In the genomic region with DNA sequence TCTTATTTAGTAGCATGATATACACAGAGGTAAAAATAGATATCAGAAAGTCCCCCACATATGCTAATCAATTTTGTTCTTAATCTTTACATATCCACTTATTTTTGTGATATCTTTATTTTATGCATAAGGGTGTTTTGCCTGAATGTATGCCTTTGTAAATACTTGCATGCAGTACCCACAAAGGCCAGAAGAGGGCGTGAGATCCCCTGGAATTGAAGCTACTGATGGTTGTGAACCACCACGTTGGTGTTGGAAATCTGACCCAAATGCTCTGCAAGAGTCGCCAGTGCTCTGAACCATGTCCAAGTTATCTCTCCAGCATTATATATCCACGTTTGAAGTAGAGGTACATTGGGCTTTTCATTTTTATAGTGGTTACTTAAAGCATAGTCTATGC, we compare ENCODE assay signal across 9 mouse cellular contexts. TPM values are rescaled to one million over a fixed set of nuclear protein-coding genes. Genes with fewer than 3 reads are reported as not detected.
DNase-seq lines count a peak whose midpoint lies in the region; ATAC-seq and TF ChIP-seq lines count a peak whose summit lies in the region.
"Had no signal": no experiment of that assay in that cellular context is flagged by ENCODE, and none has a peak within 500 bp of the region (broad histone marks: within the 10 kb centered on the region; RNA-seq: fewer than 3 reads in every experiment).

No protein-coding gene starts in this region.

- no peak overlapping the region for H3K4me3 ChIP-seq in hindbrain, postnatal 0 days (ENCODE audit: low read length)
- no peak overlapping the region for H3K4me3 ChIP-seq in hindbrain, embryonic 14.5 days (replicated peaks; ENCODE audit: low read length)
- no peak overlapping the region for H3K4me3 ChIP-seq in ES-Bruce4 (ENCODE audit: low read depth, low read length)
- H3K4me3 ChIP-seq: midbrain, embryonic 13.5 days had no signal

- WGBS in hindbrain, postnatal 0 days, result 31% methylated on average over 4 of the region's 4 CpGs
- WGBS in hindbrain, embryonic 14.5 days, result 25% methylated on average over 4 of the region's 4 CpGs

- no peak for DNase-seq in hindbrain, postnatal 0 days (ENCODE audit: low spot score)
- DNase-seq in hindbrain, embryonic 14.5 days (ENCODE audit: low spot score), result no peak
- peak; percentile 42 for DNase-seq in c-Kit-positive CD71-positive TER-119-positive erythroid progenitor cells, embryonic 14.5 days (ENCODE audit: low spot score)
- DNase-seq in retina, embryonic 14.5 days (ENCODE audit: low spot score), result peak; percentile 24
- DNase-seq in cerebellum, adult 18-20 months, result no peak
- no peak for DNase-seq in left cerebral cortex, postnatal 10 days (ENCODE audit: extremely low spot score in 1 of 2, low spot score in 2 of 2)

- H3K27ac ChIP-seq in hindbrain, postnatal 0 days, result no peak overlapping the region
- no peak overlapping the region for H3K27ac ChIP-seq in hindbrain, embryonic 14.5 days
- no peak overlapping the region for H3K27ac ChIP-seq in ES-Bruce4 (ENCODE audit: insufficient read depth, low read length)
- H3K27ac ChIP-seq: midbrain, embryonic 13.5 days had no signal

- no peak for TF ChIP-seq POLR2A in ES-Bruce4 (IDR thresholded peaks at IDR 0.05; ENCODE audit: insufficient read depth, low read length)

- H3K27me3 ChIP-seq in hindbrain, postnatal 0 days (ENCODE audit: insufficient read depth, low read length), result no peaks in the 10 kb centered on the region
- H3K27me3 ChIP-seq in hindbrain, embryonic 14.5 days (ENCODE audit: control insufficient read depth, insufficient read depth, low read length), result no peaks in the 10 kb centered on the region
- H3K27me3 ChIP-seq in ES-Bruce4 (ENCODE audit: control insufficient read depth, insufficient read depth, low read length, poor library complexity, severe bottlenecking), result no peaks in the 10 kb centered on the region
- H3K27me3 ChIP-seq: midbrain, embryonic 13.5 days had no signal

- H3K4me2 ChIP-seq in hindbrain, postnatal 0 days (ENCODE audit: low read depth, low read length), result no peak overlapping the region
- no peak overlapping the region for H3K4me2 ChIP-seq in hindbrain, embryonic 14.5 days (replicated peaks)
- H3K4me2 ChIP-seq: midbrain, embryonic 13.5 days had no signal

- intact Hi-C loops in left cerebral cortex, postnatal 10 days (cut with DNase I), result no loop called here

- H3K9me3 ChIP-seq in hindbrain, postnatal 0 days (ENCODE audit: low read length), result no peaks in the 10 kb centered on the region
- H3K9me3 ChIP-seq in hindbrain, embryonic 14.5 days (ENCODE audit: control insufficient read depth, low read length), result no peaks in the 10 kb centered on the region
- no peaks in the 10 kb centered on the region for H3K9me3 ChIP-seq in ES-Bruce4 (replicated peaks; ENCODE audit: control insufficient read depth, insufficient read depth, low read length, poor library complexity, severe bottlenecking)
- H3K9me3 ChIP-seq: midbrain, embryonic 13.5 days had no signal

- ATAC-seq in hindbrain, postnatal 0 days, result no peak
- no peak for ATAC-seq in hindbrain, embryonic 14.5 days (ENCODE audit: low FRiP score)
- no peak for ATAC-seq in megakaryocyte-erythroid progenitor cell, adult 5-6 weeks (replicated peaks; ENCODE audit: low FRiP score, low TSS enrichment, poor library complexity, severe bottlenecking)
- ATAC-seq: midbrain, embryonic 13.5 days had no signal

- no peaks in the 10 kb centered on the region for H3K4me1 ChIP-seq in hindbrain, postnatal 0 days (ENCODE audit: insufficient read depth, low read length)
- H3K4me1 ChIP-seq in hindbrain, embryonic 14.5 days (replicated peaks; ENCODE audit: control insufficient read depth, insufficient read depth, low read length), result no peaks in the 10 kb centered on the region
- no peaks in the 10 kb centered on the region for H3K4me1 ChIP-seq in ES-Bruce4 (ENCODE audit: control insufficient read depth, insufficient read depth, low read length)
- H3K4me1 ChIP-seq: midbrain, embryonic 13.5 days had no signal

- peak; percentile 63 for TF ChIP-seq CTCF in hindbrain, postnatal 0 days (IDR thresholded peaks at IDR 0.05; ENCODE audit: low read depth)
- peak; percentile 38 for TF ChIP-seq CTCF in ES-Bruce4 (IDR thresholded peaks at IDR 0.05; ENCODE audit: low read depth, low read length)

- H3K36me3 ChIP-seq in hindbrain, postnatal 0 days (ENCODE audit: insufficient read depth, low read length), result no peaks in the 10 kb centered on the region
- no peaks in the 10 kb centered on the region for H3K36me3 ChIP-seq in hindbrain, embryonic 14.5 days (replicated peaks; ENCODE audit: control insufficient read depth, insufficient read depth)
- no peaks in the 10 kb centered on the region for H3K36me3 ChIP-seq in ES-Bruce4 (ENCODE audit: control insufficient read depth, insufficient read depth, low read length, poor library complexity, severe bottlenecking)
- H3K36me3 ChIP-seq: midbrain, embryonic 13.5 days had no signal

- TF ChIP-seq EP300 in ES-Bruce4 (IDR thresholded peaks at IDR 0.05; ENCODE audit: insufficient read depth, low read depth, low read length), result no peak

- H3K9ac ChIP-seq in hindbrain, postnatal 0 days (replicated peaks; ENCODE audit: low read length), result no peak overlapping the region
- H3K9ac ChIP-seq in hindbrain, embryonic 14.5 days, result no peak overlapping the region
- no peak overlapping the region for H3K9ac ChIP-seq in ES-Bruce4 (ENCODE audit: low read depth, poor library complexity, severe bottlenecking)
- H3K9ac ChIP-seq: midbrain, embryonic 13.5 days had no signal

RNA-seq across cellular contexts. Expression of a gene that starts 28.7 kb away (rescaled TPM):
- 115 and 122 TPM in 2 replicates for total RNA-seq in hindbrain, postnatal 0 days (2014; rRNA removed)
- polyA plus RNA-seq in hindbrain, postnatal 0 days (2015; fragmentation: Nextera tagmentation; extraction: Ambion mirVana), result 71.6 and 76.8 TPM in 2 replicates
- 80.7 and 93.0 TPM in 2 replicates for polyA plus RNA-seq in hindbrain, embryonic 14.5 days (2014; fragmentation: Nextera tagmentation; extraction: Ambion mirVana)
- 11.9 and 13.1 TPM in 2 replicates for polyA plus RNA-seq in ES-Bruce4 (2011; ENCODE audit: insufficient read depth, insufficient read length, low read depth, missing spikeins)
- total RNA-seq in left cerebral cortex, postnatal 10 days (2021), result 10 to 100 TPM; 78.3 to 79.0 TPM
- 17.2 and 20.5 TPM in 2 replicates for total RNA-seq in megakaryocyte-erythroid progenitor cell, adult 5-6 weeks (2014; fragmentation: Nextera tagmentation)
- 19.2 and 23.6 TPM in 2 replicates for total RNA-seq in megakaryocyte-erythroid progenitor cell, adult 5-6 weeks (2017)

Comparison
In these comparisons a context has a peak if more than half of its experiments do, and no peak if none do; other contexts are left out.
1. DNase-seq: peak in c-Kit-positive CD71-positive TER-119-positive erythroid progenitor cells, embryonic 14.5 days (single experiment) and retina, embryonic 14.5 days (single experiment); none in hindbrain, postnatal 0 days (single experiment), hindbrain, embryonic 14.5 days (single experiment), cerebellum, adult 18-20 months (0 of 2) and left cerebral cortex, postnatal 10 days (0 of 2).